Mouse (Mus musculus) right cerebral cortex, adult 2 months (tissue): ENCODE measurements around the gene Rasa3.

Experiments
- DNase-seq, 2 experiments: peaks; one replicate each; pipeline ENCODE4 v3.0.0; 2021 to 2022; ENCODE audit warnings: low spot score in 2 of 2

Rasa3 gene

DNA sequence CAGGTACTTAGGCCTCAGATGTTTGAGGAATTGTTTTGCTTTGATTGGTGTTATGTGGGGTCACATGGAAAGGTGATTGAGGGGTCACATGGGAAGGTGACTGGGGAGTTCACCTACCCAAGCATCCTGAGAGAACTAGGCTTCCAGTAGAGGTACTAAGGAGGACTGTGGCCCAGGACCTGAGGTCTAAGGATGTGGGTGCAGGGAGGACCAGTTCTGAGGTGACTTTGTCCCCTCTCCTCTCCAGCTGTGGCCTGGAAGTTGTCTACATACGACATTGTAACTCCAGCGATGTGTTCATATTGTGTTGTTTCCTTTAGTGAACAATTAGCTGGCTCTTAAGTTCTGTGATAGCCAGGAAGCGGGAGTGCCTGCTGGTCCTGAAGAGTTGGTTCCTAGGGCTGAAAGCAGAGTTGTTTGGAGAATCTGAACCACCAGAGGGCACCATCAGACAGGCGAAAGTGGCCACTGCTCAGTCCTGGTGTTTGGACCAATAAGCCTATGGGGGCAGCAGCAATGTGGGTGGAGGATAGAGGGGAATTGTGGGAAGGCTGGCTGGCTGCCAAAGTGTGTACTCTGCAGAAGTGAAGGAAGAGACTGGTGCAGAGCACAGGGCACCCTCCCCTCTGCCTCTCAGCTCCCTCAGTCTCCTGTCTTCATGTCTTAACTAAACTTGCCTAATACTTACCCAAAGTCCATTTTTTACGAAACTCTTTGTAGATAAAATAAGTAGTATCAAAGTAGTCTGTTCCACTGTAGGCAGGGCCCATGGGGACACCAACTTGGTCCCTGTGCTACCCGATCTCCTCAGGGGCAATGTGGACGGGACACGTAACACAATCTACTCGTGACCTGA is 126.5 kb downstream of the Rasa3 start:
- DNase-seq, result peak; percentile 96 to 97

DNA sequence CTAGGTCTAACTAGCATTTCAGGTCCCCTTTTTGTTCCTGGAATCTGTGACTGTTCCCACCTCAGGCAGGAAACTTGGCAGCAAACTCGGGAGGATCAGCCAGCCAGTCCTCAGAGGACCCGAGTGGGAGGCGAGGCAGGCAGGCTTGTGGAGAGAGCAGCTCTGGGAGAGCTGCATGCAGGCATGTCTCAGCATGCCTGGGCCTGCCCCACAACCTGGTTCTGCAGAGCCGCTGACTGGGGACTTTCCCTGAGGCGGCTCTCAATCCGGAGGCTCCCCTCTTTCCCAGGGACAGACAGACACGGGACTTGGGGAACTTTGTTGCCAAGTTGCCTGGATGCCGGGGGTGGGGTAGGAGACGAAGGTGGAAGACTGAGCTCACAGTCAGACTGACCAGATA is 128.6 kb downstream of the Rasa3 start:
- peak in 1 of 2 experiments; percentile 51 for DNase-seq

GRCm38 (mm10) chr8:13548235-13548634 is 129.2 kb downstream of the Rasa3 start:
- DNase-seq, result no peak

- DNase-seq, result no peak
Measured at GRCm38 (mm10) chr8:13546421-13546820, 131.0 kb downstream of the Rasa3 start.

DNA sequence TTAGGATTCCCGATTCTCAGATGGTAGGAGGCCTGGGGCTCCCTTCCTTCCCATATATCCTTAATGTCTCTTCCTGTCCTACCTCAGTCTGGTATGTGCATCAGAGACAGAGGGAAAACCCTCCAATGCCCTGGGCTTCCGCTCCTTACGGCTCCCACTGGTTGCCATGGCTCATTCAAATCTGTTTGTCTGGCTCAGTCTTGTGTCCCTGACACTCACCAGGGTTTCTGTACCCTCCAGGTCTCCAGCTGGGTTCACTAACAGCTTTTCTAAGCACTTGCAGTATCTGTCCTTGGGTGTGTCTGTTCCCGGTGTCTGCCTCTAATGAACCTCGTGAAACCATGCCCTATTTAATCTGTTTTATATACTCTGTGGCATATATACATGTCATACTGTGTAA is 135.9 kb downstream of the Rasa3 start:
- DNase-seq, result no peak

DNA sequence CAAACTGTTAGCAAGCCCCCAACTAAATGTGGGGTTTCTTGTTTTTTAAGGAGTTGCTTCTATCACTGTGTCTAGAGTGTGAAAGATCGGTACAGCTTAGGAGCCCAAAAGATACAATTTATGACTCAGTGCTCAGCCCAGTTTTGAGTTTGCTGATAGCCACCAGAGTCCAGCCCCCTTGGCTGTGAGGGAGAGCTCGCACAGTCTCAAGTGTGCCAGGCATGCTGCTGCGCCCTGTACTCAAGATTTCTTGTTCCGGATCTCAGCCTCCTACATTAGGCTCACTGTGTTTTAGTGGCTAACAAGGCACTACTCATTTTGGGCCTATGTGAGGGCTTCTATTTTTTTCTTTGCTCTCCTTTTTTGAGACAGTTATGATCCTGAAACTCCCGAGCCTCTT is 137.3 kb downstream of the Rasa3 start:
- DNase-seq, result no peak

- no peak for DNase-seq
Measured at GRCm38 (mm10) chr8:13538821-13539220, 138.6 kb downstream of the Rasa3 start.

GRCm38 (mm10) chr8:13537102-13537501 is 140.3 kb downstream of the Rasa3 start:
- no peak for DNase-seq

DNA sequence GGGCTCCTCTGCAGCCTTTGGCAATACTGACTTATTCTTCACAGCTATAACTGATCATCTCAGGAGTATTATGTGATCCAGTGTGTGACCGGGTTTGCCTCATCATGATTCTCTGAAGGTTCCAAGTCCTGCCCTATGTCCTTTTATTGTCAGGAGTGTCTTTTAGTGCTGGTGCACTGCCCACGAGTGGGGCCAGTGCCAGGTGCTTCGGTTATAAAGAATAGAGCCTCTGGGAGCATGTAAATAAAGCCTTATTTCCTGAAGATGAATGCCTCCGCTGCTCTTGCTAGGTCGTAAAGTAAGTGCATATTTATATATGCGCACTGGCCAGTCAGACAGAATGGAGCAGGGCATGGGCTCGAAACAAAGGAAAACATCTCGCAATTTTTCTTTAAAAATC is 144.3 kb downstream of the Rasa3 start:
- DNase-seq, result no peak

GRCm38 (mm10) chr8:13531602-13532171 is 145.7 kb downstream of the Rasa3 start:
- no peak for DNase-seq

- DNase-seq, result peak; percentile 31 to 36
Measured at GRCm38 (mm10) chr8:13530941-13531340, 146.5 kb downstream of the Rasa3 start.

GRCm38 (mm10) chr8:13530401-13530800 is 147.0 kb downstream of the Rasa3 start:
- no peak for DNase-seq

GRCm38 (mm10) chr8:13529891-13530316 is 147.5 kb downstream of the Rasa3 start:
- peak in 1 of 2 experiments; percentile 46 for DNase-seq

GRCm38 (mm10) chr8:13529011-13529840 is 148.2 kb downstream of the Rasa3 start:
- DNase-seq, result no peak

- DNase-seq, result no peak
Measured at GRCm38 (mm10) chr8:13521392-13521791, 156.0 kb downstream of the Rasa3 start.

GRCm38 (mm10) chr8:13520349-13520748 is 157.1 kb downstream of the Rasa3 start:
- no peak for DNase-seq

DNA sequence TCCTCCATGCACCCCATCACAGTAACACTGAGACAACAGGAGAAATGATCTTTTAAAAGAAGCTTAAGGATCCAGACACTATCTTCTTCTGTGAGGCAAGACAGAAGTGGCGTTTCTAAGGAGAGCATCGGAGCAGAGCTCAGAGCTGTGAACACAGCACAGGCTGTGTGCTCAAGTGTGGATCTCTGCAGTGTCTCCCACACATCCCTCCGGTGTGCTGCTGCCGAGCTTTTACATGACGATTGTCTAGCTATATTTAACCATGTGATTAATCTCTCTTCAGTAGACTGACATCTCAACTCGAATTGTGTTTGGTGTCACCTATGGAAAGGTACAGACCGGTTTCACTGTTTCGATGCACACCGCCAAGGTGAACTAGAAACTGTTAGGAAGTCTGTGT is 157.9 kb downstream of the Rasa3 start:
- peak; percentile 54 to 70 for DNase-seq

DNA sequence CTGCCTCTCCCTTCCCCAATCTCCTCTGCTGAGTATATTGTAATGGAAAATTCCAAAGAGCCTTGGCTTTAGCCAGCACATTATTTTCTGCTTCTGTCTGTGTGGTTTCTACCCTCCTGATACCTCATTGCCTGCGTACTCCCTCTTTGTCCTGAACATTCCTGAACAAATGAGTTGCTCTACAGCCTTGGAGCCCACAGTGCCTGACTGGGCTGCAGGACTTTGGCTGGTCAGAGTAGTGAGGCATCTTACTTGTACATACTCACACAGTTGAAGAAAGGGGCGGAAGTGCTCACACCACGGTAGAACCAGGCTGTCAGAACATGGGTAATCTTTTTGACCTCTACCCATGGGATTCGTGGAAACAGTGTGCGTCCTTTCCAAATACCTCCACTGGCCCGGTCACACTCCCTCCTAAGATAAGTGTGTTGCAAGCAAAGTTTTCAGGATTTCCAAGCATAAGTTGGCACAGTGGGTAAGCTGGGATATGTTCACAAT is 160.1 kb downstream of the Rasa3 start:
- no peak for DNase-seq
